Mouse (Mus musculus) lung, postnatal 4 days (tissue): ENCODE data around the gene Nphp3.
A peak's percentile ranks its signal among the peaks of the same experiment; 100 is the strongest.

ENCODE experiments used
- DNase-seq, 2 experiments: peaks; one replicate each; pipeline ENCODE4 v3.0.0; 2021

Nphp3 gene

DNA sequence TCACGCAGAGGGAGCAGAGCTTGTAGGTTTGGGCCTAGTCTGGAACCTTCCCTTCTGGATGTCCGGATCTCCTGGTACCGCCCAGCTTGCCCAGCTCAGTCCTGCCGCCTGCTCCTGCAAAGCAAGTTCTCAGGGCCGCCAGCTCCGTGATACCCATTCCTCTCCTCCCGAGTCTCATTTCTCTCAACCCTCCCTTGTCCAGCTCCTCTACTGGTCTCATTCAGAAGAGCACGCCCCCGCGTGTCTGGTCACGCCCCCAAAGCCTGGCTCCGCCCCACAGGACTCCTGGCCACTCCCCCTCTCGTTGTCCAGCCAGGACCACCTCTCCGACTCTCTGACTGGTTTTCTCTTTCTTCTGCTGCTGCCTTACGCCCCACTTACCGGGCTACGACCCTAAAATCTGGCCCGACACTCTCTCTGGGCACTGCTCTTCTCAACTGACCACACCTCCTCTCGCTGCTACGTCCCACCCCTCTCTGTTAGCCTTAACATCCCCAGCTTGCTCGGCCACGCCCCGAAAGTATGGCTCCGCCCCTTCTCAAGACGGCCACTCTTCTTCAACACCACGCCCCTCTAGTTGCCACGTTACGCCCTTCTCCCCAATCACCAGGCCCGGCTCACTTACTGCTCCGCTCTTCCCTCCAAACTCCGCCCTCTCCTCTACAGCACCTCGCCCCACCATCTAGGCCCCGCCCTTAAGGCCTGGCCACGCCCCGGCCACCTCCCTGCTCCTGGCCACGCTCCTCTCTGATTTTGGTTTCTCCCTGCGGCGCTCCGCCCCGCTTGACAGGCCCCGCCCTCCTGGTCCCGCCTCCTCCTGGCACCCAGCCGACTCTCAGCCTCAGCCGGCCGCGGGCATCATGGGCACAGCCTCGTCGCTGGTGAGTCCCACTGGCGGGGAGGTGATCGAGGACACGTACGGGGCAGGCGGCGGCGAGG lies at the start of gene Nphp3:
Nphp3 (plus strand) TSS at position 624 of the 939 bp plus-strand sequence.
- DNase-seq: peak; percentile 100

DNA sequence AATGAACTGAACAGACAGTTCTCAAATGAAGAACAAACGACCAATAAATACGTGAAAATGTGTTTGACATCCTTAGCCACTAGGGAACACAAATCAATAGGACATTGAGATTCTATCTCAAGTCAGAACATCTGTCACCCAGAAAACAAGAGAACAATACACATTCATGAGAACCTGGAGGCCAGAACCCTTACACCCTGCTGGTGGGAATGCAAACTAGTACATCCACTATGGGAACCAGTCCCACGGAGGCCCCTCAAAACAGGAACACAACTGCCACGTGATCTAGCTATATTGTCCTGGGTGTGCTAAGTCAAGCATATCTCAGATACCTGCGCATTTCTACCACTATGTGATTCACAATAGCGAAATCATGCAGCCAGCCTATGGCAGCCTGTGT lies 43.6 kb upstream of the Nphp3 start:
- DNase-seq: no peak

DNA sequence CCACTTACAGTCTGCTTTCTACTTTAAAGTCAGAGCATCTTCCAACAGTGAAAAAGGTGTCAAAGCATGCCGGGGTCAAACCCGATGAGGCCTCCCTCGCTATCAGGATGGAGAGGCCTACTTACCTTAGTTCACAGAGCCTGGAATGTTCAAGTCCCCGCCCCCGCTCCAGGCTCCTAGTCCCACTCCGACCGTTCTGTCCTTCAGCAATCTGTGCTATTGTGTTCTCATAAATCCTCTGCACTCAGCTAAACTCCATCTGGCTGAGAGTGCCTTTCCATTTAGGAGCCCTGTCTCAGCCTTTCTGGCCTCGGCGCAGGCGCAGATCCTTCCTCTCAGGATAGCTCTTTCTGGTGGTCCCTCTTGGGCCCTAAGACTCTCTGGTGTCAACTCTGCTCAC lies 42.4 kb upstream of the Nphp3 start:
- no peak for DNase-seq

DNA sequence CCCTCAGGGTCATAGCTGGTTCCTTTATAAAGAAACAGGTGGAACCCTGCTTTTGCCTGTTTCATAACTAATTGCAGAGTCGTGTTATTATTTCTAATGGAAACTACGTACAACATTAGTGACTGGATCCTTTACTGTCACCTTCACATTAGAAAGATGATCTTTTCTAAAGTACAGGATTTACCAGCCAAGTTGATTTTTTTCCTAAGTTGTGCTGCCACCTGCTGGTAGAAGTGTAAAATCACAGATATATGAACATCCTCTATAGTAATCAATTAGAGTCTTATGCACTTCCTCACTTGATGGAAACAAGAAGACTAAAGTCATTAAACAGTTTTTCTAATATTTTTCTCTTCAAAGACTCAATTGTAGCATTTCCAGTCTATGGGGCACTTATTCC lies 5.8 kb upstream of the Nphp3 start:
- DNase-seq: peak in 1 of 2 experiments; percentile 54

DNA sequence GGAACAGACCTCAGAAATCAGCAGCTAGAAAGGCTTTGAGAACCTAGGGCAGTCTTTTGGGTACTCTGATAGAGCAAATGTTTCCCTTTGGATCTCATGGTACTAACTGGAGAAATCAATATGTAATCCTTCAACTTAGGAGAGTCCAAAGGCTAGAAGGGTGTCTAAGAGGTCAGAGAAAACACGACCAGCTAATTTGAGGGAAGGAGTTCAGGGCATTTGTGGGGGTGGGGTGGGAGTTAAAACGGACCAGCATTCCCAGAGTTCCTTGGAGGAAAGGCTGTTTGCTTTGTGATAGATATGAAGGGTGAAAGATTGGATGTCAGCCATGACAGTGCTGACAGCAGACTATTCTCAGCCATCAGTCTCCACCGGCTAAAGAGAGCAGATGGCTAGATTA lies 1.7 kb upstream of the Nphp3 start:
- DNase-seq: no peak

DNA sequence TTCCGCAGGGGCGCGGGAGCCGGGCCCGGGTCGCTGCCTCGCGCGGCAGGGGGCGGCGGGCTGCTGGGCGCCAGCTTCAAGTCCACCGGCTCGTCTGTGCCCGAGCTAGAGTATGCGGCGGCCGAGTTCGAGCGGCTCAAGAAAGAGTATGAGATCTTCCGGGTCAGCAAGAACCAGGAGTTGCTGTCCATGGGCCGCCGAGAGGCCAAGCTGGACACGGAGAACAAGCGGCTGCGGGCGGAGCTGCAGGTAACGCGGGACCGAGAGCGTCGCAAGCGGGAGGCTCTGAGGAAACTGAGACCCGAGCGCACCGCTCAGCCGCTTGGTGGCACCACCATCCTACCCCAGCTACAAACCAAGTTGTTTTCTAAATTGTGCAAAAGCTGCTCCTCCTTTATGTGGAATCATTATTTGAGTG lies 578 bp downstream of the Nphp3 start:
- peak; percentile 76 to 80 for DNase-seq

DNA sequence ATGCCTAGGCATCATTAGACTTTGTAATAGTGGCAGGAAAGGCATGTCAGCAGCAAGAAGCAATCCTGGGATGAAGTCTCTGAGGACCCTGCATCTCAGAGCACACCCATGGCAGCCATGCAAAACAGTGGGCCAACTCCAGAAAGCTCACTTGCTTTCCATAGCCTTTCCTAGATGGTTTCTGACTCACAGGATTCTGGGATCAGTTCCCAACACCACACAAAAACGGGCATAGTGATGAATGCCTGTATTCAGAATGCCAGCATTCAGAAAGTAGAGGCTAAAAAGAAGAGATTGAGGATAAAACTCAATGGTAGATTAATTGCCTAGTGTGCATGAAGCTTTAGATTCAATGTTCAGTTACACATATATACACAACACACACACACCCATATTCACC lies 12.2 kb downstream of the Nphp3 start:
- no peak for DNase-seq

DNA sequence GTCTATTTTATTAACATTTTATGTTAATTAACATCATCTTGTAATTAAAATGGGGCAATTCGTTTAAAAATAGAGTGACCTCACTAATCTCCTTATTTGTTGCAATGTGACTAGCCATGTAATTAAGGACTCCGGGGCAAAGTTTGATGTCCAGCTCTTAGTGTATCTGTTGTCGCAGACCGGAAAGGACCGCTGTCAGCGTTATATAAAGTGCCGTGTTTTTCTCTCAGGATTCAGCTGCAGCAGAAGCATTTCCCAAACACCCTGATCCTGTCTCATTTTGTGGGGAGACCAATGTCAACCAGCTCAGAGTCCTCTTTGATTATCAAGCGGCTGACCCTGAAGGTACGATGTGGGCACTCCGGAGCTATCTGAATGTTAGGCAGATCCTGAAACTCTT lies 18.7 kb downstream of the Nphp3 start:
- DNase-seq: no peak

DNA sequence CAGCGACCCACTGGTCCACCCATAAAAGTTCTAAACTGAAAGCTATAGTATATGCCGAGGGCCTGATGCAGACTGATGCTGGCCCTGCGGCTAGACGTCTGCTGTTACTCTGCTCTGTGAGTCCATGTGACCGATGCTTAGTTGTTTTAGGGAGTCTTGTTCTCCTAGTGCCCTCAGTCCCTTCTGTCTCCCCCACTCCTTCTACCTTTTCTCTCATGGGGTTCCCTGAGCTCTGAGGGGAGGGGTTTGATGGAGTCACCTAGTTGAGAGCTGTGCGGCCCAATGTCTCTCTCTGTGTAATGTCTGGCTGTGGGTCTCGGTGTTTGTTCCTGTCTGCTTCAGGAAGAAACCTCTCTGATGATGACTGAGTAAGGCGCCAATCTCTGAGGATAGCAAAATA lies 24.8 kb downstream of the Nphp3 start:
- no peak for DNase-seq

DNA sequence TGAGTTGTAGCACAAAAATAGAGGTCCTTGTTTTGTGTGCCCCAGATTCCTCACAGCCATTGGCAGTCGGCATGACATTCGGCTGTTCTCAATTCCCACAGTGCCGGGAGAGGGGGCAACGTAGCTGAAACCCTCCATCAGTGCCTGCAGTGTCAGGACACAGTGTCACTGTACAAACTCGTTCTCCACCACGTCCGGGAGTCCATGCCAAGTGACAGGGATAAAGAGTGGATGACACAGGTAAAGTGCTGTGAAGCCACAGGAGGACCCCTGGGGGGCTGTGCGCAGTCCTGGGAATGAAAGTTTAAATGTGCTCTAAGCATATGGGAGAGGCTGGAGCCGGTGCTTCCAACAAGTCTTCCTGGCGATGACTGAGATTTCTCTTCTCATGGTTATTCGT lies 27.5 kb downstream of the Nphp3 start:
- DNase-seq: no peak

DNA sequence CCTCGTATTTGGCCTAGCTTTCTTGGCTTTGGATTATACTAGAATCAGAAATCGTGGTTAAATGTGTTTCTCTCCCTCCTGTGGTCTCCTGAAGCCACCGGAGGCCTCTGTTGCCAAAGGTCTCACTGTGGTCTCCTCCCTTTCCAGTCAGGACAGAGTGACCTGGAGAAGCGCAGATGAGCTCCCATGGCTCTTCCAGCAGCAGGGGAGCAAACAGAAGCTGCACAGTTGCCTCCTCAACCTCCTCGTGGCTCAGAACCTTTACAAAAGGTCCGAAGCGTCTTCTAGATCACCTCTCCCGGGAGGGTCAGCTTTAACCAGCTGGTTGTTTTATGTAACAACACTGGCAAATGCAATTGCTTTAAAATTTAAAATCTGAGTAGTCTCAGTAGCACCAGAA lies 31.9 kb downstream of the Nphp3 start:
- no peak for DNase-seq

DNA sequence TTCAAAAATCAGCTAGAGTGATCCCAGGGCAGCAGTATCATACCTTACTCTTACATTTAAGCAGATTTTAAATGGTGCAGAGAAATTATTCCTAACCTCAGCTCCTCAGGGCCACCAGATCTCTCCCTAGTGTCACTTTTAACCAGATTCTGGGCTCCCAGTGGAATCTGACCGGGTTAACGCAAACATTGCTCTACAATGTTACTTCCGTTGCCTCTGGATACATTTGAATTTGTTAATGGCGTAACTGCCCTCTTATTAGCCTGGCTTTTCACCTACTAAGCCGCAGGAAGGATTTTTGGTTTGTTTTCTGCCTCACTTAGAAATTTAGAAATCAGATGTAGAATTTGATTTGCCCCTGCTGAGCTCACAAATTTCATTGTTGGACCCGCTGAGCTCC lies 32.4 kb downstream of the Nphp3 start:
- DNase-seq: no peak

DNA sequence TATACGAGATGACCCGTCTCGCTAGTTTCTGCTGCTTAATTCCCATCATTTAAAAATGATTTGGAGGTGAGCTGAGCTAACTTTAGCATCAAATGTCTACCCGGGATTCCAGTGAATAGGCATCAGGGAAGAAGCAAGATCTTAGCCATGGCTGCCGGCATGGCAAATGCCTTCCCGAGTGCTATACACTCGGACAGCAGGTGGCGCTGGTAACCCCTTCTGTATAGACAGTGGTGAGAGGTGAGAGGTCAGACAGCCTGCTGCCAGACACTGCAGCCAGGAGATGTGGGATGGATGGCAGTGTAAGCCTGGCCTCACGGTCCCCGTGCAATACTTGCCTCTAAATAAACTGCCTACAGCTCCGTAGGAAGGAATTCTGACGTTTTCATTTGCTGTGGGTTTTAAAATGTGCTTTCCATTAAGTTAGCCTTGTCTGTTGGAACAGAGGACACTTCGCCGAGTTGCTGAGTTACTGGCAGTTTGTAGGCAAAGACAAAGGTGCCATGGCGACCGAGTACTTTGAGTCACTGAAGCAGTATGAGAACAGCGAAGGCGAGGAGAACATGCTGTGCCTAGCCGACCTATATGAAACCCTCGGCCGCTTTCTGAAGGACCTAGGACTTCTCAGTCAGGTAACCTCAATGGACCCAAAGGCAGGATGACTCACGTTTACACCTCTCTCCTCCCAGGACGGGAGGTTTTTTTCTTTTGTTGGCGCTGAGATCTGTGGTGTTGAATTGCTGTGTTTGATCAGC lies 33.1 kb downstream of the Nphp3 start:
- DNase-seq: peak; percentile 71 to 80

DNA sequence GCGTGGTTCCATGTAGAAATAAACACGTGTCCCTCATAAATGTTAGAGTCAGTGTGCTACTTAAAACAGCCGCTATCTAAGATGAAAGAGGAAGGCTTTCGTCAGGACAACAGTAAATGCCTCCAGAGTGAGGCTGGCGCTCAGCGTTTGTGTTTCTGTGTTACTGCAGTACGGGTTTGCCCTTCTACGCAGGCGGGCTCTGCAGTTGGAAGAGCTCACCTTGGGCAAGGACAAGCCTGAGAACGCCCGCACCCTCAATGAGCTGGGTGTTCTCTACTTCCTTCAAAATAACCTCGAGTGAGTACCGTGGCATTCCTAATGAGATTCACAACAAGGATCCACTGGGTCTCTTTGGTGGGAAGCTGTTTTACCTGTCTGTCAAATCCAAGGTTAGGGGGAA lies 35.9 kb downstream of the Nphp3 start:
- no peak for DNase-seq

DNA sequence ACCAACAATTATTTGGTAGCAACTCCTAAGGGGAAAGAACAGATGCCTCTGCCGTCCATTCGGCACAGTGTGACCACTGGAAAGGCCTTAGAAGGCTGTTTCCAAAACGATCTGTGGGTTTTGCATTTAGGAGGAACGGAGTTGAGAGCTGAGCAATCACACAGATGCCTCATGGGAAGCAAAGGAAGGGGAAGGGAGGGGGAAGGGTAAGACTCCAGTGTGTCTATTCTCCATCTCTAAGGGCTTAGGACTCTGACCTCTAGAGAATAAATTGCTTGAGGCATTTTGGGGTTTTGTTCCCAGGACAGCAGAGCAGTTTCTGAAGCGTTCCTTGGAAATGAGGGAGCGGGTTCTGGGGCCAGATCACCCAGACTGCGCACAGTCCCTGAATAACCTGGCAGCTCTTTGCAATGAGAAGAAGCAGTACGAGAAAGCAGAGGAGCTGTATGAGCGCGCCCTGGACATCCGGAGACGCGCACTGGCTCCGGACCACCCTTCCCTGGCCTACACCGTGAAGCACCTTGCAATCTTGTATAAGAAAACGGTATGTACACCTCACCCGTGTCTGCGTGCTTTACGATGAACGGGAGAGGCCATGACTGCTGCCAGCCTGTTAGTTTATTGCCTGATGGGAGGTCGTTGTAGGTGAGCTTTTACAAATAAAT lies 36.8 kb downstream of the Nphp3 start:
- DNase-seq: no peak

DNA sequence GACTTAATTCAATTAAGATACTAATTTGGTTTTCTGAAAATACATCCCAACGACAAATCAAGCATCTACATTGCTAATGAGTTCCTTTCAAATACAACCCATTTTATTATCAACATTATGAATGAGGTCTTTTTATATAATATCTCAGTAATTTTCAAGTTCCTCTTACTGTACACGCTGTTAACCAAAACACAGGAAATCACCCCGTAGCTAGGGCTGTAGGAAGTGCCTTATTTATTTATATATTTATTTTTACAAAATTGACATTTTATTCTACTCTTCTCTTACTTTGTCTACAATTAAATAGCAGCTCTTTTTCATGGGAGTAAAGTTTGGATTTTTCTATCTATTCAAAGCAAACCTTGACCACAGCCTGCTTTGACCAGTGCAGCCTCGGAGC lies 37.4 kb downstream of the Nphp3 start:
- no peak for DNase-seq

DNA sequence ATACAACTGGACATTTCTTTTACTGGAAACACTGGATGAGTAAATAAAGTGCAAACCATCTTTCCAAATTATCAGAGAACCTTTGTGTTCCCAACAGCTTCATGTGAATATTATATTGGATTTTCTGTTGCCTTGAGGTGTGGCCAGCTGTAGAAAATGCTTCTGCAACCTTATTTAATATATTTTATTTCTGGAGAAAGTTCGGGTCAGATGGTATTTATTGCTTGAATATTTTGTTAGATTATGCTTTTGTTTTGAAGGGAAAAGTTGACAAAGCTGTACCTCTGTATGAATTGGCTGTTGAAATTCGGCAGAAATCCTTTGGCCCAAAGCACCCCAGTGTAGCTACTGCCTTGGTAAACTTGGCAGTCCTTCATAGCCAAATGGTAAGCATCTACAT lies 38.0 kb downstream of the Nphp3 start, which contains the start of gene Gm28305:
Gm28305 (plus strand) TSS at position 301 of the 400 bp plus-strand sequence.
- no peak for DNase-seq

DNA sequence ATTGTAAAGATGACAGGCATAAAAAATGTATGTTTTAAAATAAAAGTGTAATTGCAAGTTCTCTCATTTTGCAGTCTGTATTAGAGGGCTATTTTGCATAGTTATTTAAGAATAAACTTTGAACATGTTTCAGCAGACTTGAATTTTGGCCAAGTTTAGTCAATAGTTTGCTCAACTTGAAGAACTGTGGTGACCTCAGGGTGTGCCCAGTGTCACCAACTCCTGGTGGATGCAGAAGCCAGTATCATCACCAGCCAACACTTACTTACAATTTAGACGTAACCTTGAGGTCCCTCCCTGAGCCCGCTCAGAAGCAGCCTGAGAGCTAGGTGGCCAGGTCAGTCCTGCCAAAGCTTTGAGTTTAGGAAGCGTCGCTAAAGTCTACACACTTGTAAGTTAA lies 41.3 kb downstream of the Nphp3 start:
- DNase-seq: no peak

DNA sequence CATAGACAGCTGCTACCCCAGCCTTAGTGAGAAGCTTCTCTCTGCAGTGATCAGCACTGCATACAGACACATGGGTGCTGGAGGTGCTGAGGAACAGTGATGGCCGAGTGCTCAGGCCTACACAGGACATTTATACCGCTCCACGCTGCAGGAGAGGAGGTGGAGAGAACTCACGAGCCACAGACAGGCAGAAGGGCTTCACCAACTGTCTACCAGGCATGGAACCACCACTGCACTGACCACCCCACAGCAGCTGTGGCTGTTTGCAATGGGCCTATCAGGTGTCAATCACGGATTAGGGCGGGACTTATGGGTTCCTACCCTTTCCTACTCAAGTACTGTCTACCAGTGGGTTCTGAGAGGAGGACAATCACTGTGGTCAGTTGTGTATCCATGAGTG lies 48.7 kb downstream of the Nphp3 start:
- DNase-seq: no peak

DNA sequence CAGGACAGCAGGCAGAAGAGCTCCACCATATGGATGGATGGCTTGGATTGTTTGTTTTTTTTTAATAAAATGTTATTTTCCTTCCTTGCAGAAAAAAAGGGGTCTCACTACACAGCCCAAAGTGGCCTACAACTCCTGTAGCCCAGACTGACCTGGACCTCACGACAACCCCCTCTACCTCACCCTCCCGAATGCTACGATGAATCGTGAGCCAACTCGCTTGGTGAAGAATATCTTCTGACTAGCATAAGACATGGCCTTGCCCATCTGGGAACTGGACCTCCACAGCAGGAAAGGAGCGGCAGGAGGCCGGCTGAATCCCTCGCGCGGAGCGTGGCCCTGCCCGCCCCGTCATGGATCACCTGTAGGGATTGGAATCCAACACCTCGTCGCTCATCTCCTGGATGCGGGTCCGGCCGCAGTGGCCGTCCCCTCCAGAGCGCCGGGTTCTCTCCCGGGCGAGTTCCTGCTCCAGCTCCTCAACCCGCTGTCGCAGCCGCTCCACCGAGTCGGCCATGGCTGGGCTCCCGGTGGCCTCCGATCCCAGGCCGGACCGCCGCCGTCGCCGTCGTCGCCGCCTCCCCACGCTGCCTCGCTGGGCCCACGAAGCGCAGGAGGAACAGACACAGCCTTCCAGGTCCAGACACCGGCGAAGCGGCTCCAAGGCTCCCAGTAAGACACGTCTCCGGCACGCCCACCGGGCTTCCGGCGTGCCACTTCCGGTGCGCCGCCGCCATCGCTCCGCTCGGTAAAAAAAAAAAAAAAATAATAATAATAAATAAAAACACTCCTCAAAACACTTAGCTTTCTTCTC lies 60.3 kb downstream of the Nphp3 start, which contains the start of gene Uba5:
Uba5 (minus strand) TSS at position 705 of the 814 bp plus-strand sequence.
- DNase-seq: peak in 1 of 2 experiments; percentile 85

DNA sequence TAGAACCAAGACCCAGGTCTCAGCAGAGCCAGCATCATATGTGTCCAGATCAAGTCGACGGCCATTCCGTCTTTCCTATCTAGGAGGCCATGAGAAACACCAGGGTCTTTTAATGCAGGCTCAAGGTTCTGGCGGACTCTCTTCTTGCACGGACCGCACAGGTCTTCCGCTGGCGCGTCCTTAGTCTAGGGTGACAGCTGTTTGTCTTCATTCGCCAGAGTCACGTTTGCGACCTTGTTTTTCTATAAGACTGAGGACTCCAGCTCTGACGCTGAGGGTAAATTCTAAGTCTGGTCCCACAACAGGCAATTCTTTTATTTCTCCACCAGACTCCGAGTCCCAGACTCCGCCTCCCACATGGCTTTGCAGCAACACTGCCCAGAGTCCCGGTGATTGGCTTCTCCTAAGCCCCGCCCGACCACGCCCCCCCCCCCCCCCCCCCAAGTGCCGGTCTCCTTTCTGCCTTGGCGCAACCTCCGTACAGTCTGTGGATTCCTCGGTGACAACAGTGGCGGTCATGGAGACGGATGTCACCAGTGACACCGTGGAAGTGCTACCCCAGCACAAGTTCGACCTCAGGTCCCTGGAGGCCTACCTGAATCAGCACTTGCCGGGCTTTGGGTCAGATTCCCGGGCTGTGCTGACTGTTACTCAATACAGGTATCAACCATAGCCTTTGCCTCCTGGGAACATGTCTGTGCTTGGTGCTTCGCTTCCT lies 61.1 kb downstream of the Nphp3 start, which contains the start of gene Acad11:
Acad11 (plus strand) TSS at position 134 of the 718 bp plus-strand sequence.
- peak; percentile 88 to 89 for DNase-seq

DNA sequence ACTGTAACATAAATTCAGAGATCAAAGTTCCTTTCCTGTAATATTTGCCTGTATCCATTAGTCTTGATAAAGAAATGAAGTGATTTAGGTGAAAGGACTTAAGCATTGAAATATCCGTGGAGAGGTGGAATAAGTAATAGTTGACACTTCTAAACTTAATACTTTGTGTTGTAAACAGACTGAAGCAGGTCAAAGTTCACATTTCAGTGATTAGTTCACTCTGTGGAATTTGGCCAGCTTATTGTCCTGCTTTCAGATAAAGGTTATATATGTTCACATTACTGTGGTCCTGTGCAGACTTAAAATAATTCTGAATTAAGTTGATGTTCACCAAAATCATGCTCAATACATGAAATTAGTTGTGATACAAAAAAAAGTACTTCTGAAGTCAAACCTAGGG lies 62.2 kb downstream of the Nphp3 start:
- no peak for DNase-seq
